Mouse (Mus musculus) hindbrain, embryonic 15.5 days (tissue): ENCODE measurements around the gene Kctd4. TPM values are rescaled to one million over a fixed set of nuclear protein-coding genes. Genes with fewer than 3 reads are reported as not detected.

Experiments
- polyA plus RNA-seq: library from polyadenylated mRNA; unstranded; fragments of >200 nt; fragmentation: Nextera tagmentation; extraction: Ambion mirVana; gene quantifications from 2 replicates; pipeline ENCODE4 v1.2.1, GENCODE M21; 2015

Gene Kctd4
- polyA plus RNA-seq, 1 experiment from 2014 or later = 6.4 TPM

Other genes starting within 250 kb of the Kctd4 start
- gene Cog3, start 200.5 kb upstream of the Kctd4 start, polyA plus RNA-seq = 17.7 and 18.2 TPM in 2 replicates
- 9.2 and 9.9 TPM in 2 replicates for gene Slc25a30, start 168.0 kb upstream of the Kctd4 start, polyA plus RNA-seq
- 665 and 758 TPM in 2 replicates for gene Tpt1, start 109.9 kb upstream of the Kctd4 start, polyA plus RNA-seq
- gene Gtf2f2, start 55.9 kb downstream of the Kctd4 start, polyA plus RNA-seq = 34.6 and 35.4 TPM in 2 replicates
- 11.5 and 12.2 TPM in 2 replicates for gene Gpalpp1, start 155.8 kb downstream of the Kctd4 start, polyA plus RNA-seq
- gene Nufip1, start 155.9 kb downstream of the Kctd4 start, polyA plus RNA-seq = 12.1 and 13.3 TPM in 2 replicates